ENCODE assay signal across 8 mouse cellular contexts in genomic region chr6:100704574-100705365, GRCm38 (mm10). TPM values are rescaled to one million over a fixed set of nuclear protein-coding genes. Genes with fewer than 3 reads are reported as not detected.
A peak's percentile ranks its signal among the peaks of the same experiment; 100 is the strongest.
DNase-seq lines count a peak whose midpoint lies in the region; ATAC-seq and TF ChIP-seq lines count a peak whose summit lies in the region.

Gene Gxylt2, plus strand, starts transcription at chr6:100704734.

- peak; percentile 96 for TF ChIP-seq POLR2A in embryonic fibroblast, embryonic 13.5 days (IDR thresholded peaks at IDR 0.05; ENCODE audit: low read depth, low read length)

- H3K27ac ChIP-seq in embryonic fibroblast, embryonic 13.5 days (ENCODE audit: insufficient read depth, low read length), result peak within 1 kb of the TSS; percentile 35

- peak; percentile 20 for DNase-seq in thymus, postnatal 4 days
- DNase-seq in thymus, postnatal 25 days, result no peak
- DNase-seq in heart, postnatal 10 days, result peak; percentile 61
- DNase-seq in layer of hippocampus, postnatal 14 days (ENCODE audit: low spot score in 2 of 2), result peak; percentile 7 to 26
- DNase-seq in right cerebral cortex, postnatal 25 days, result peak; percentile 54
- no peak for DNase-seq in thymus, postnatal 14 days

- ATAC-seq in megakaryocyte progenitor cell, adult 5-6 weeks (replicated peaks; ENCODE audit: poor library complexity), result peak; percentile 55

- intact Hi-C loops in heart, postnatal 10 days (cut with DNase I), result loop anchor here (2.0 kb wide), 1 partner anchor 30 kb away; no protein-coding TSS in a partner anchor

- H3K4me3 ChIP-seq in embryonic fibroblast, embryonic 13.5 days (ENCODE audit: insufficient read depth, low read length), result peak within 1 kb of the TSS; percentile 84

- H3K4me1 ChIP-seq in embryonic fibroblast, embryonic 13.5 days (ENCODE audit: control insufficient read depth, insufficient read depth, low read length), result peaks cover 17% of the 10 kb centered on the region

- TF ChIP-seq CTCF in embryonic fibroblast, embryonic 13.5 days (IDR thresholded peaks at IDR 0.05; ENCODE audit: borderline replicate concordance, insufficient read depth, low read length), result no peak

RNA-seq across cellular contexts. Expression of gene Gxylt2, which starts in this region (rescaled TPM):
- 36.4 and 73.4 TPM in 2 replicates for polyA plus RNA-seq in embryonic fibroblast, embryonic 13.5 days (2011; ENCODE audit: insufficient read length, low read depth, missing spikeins)
- total RNA-seq in heart, postnatal 10 days (2021), result 10 to 100 TPM in 1 of 2 experiments, 1 to 10 TPM in 1; 9.8 to 10.8 TPM
- total RNA-seq in layer of hippocampus, postnatal 14 days (2021), result 1 to 10 TPM; 1.9 TPM
- not detected in 2 replicates for total RNA-seq in megakaryocyte progenitor cell, adult 5-6 weeks (2015)
- total RNA-seq in megakaryocyte progenitor cell, adult 5-6 weeks (2017), result not detected in 2 replicates

Comparison
In these comparisons a context has a peak if more than half of its experiments do, and no peak if none do; other contexts are left out.
1. DNase-seq: peak in thymus, postnatal 4 days (single experiment), heart, postnatal 10 days (2 of 2), layer of hippocampus, postnatal 14 days (2 of 2) and right cerebral cortex, postnatal 25 days (single experiment); none in thymus, postnatal 25 days (single experiment) and thymus, postnatal 14 days (single experiment).
2. Peak in ATAC-seq in megakaryocyte progenitor cell, adult 5-6 weeks; RNA of the gene not detected or under 1 TPM.